Mouse (Mus musculus) ES-E14 (cell line): ENCODE data around the gene Wrb. TPM values are rescaled to one million over a fixed set of nuclear protein-coding genes. Genes with fewer than 3 reads are reported as not detected.

ENCODE experiments used
- DNase-seq: peaks from one replicate; pipeline ENCODE4 v3.0.0-alpha.2; 2013; ENCODE audit warnings: low read depth, low spot score
- H3K27ac ChIP-seq: 2 replicates; pipeline ENCODE4 v1.5.1; 2012; ENCODE audit warnings: low read depth, mild to moderate bottlenecking, low read length, moderate library complexity, mixed read lengths; ENCODE audit not compliant: poor library complexity, insufficient read depth, severe bottlenecking
- H3K36me3 ChIP-seq: 2 replicates; pipeline ENCODE4 v1.6.1; 2012; ENCODE audit warnings: mild to moderate bottlenecking, low read length, moderate library complexity, mixed read lengths; ENCODE audit not compliant: control insufficient read depth, poor library complexity, insufficient read depth, severe bottlenecking
- H3K4me1 ChIP-seq, 2 experiments: fragments of 150-350 bp in 1 of 2; sonication (generic) in 1 of 2; 2 replicates each; pipeline ENCODE4 v1.6.1; 2012; ENCODE audit warnings: low read length in 2 of 2, mild to moderate bottlenecking in 1 of 2, mixed read lengths in 1 of 2; ENCODE audit not compliant: control insufficient read depth in 2 of 2, insufficient read depth in 2 of 2, poor library complexity in 1 of 2
- H3K4me3 ChIP-seq, 2 experiments: fragments of 150-350 bp in 1 of 2; sonication (generic) in 1 of 2; 2 replicates each; pipeline ENCODE4 v1.5.1; 2012; ENCODE audit warnings: low read length in 2 of 2, low read depth in 1 of 2, mild to moderate bottlenecking in 1 of 2, mixed read lengths in 1 of 2; ENCODE audit not compliant: insufficient read depth in 1 of 2, poor library complexity in 1 of 2, severe bottlenecking in 1 of 2
- H3K9ac ChIP-seq: 2 replicates; pipeline ENCODE4 v1.6.1; 2012; ENCODE audit warnings: low read depth, mild to moderate bottlenecking, low read length, mixed read lengths; ENCODE audit not compliant: poor library complexity, insufficient read depth, severe bottlenecking
- H3K9me3 ChIP-seq: fragments of 150-350 bp; sonication (generic); 2 replicates; pipeline ENCODE4 v1.6.1; 2012; ENCODE audit warnings: low read depth, mild to moderate bottlenecking, low read length; ENCODE audit not compliant: control insufficient read depth, insufficient read depth
- CHD2 ChIP-seq: IDR thresholded peaks from 2 replicates; pipeline ENCODE4 v1.6.1; 2014; ENCODE audit warnings: mild to moderate bottlenecking, low read depth, low read length, inconsistent platforms
- HCFC1 ChIP-seq: IDR thresholded peaks from 2 replicates; pipeline ENCODE4 v1.6.1; 2012; ENCODE audit warnings: low read length, inconsistent platforms, borderline replicate concordance; ENCODE audit not compliant: insufficient read depth
- MAFK ChIP-seq: IDR thresholded peaks from 2 replicates; pipeline ENCODE4 v1.6.1; 2014; ENCODE audit warnings: mild to moderate bottlenecking, low read depth, low read length, inconsistent platforms; ENCODE audit not compliant: insufficient read depth
- ZC3H11A ChIP-seq: IDR thresholded peaks from 2 replicates; pipeline ENCODE4 v1.6.1; 2012; ENCODE audit warnings: low read depth, mild to moderate bottlenecking, inconsistent platforms, low read length, borderline replicate concordance
- ZNF384 ChIP-seq: IDR thresholded peaks from 2 replicates; pipeline ENCODE4 v1.6.1; 2012; ENCODE audit warnings: low read depth, low read length, inconsistent platforms
- in situ Hi-C, 2 experiments: fragments of 600-800 bp; cut with MboI; formaldehyde crosslinking; loops; one replicate each; pipeline ENCODE4 v1.15.1; 2025; ENCODE audit warnings: low sequenced_read_pairs in 2 of 2, inconsistent platforms in 1 of 2; ENCODE audit not compliant: unreplicated experiment in 2 of 2
- total RNA-seq: library from RNA; depleted of rRNA; stranded (reverse); fragments of 300-350 nt; gene quantifications from 2 replicates; pipeline ENCODE4 v1.2.3, GENCODE M21; 2012

The Wrb gene
- total RNA-seq, 1 experiment, result 93.7 TPM

- Histone ChIP-seq H3K9me3 (no peaks in the 10 kb centered on the region), H3K9ac (peak overlapping the region; percentile 71; the same call in 1 of the 2 replicates), H3K36me3 (peaks cover 3% of the 10 kb centered on the region; the same call in 1 of the 2 replicates), H3K27ac (no peak overlapping the region), H3K4me3 (peak overlapping the region; percentile 64 to 77), H3K4me1 (peaks cover 0 to 4% of the 10 kb centered on the region in 2 experiments; a peak in 2 of 4 replicates)
- in situ Hi-C loops, result no loop called here
- no peak for TF ChIP-seq ZNF384
- no peak for TF ChIP-seq HCFC1
- no peak for DNase-seq
These were observed 14.7 kb downstream of the Wrb start for GRCm38 (mm10) chr16:96159794-96160346.

GRCm38 (mm10) chr16:96160927-96161326, 15.7 kb downstream of the Wrb start:
- no peak for TF ChIP-seq MAFK
- no peak for TF ChIP-seq HCFC1
- no peak for TF ChIP-seq ZC3H11A
- no peak for TF ChIP-seq CHD2
- TF ChIP-seq ZNF384, result no peak
- no peak for DNase-seq
- Histone ChIP-seq H3K36me3 (peaks cover 3% of the 10 kb centered on the region; the same call in 1 of the 2 replicates), H3K9me3 (no peaks in the 10 kb centered on the region), H3K4me1 (peaks cover 0 to 4% of the 10 kb centered on the region in 2 experiments; a peak in 2 of 4 replicates), H3K4me3 (no peak overlapping the region), H3K27ac (no peak overlapping the region), H3K9ac (no peak overlapping the region)
- in situ Hi-C loops, result no loop called here

GRCm38 (mm10) chr16:96161336-96161735, 16.1 kb downstream of the Wrb start:
- no peak overlapping the region for H3K4me3 ChIP-seq
- in situ Hi-C loops, result no loop called here
- DNase-seq, result no peak
- TF ChIP-seq ZNF384 (no peak), CHD2 (no peak), MAFK (no peak), ZC3H11A (no peak), HCFC1 (no peak)
- peaks cover 3% of the 10 kb centered on the region; the same call in 1 of the 2 replicates for H3K36me3 ChIP-seq
- H3K27ac ChIP-seq, result no peak overlapping the region
- no peaks in the 10 kb centered on the region for H3K9me3 ChIP-seq
- H3K9ac ChIP-seq, result no peak overlapping the region
- H3K4me1 ChIP-seq, result peaks cover 0 to 4% of the 10 kb centered on the region in 2 experiments; a peak in 2 of 4 replicates

- H3K4me3 ChIP-seq, result no peak overlapping the region
- H3K27ac ChIP-seq, result no peak overlapping the region
- H3K36me3 ChIP-seq, result no peaks in the 10 kb centered on the region
- H3K4me1 ChIP-seq, result peaks cover 0 to 2% of the 10 kb centered on the region in 2 experiments; a peak in 1 of 4 replicates
- TF ChIP-seq CHD2 (no peak), HCFC1 (no peak), ZC3H11A (no peak), MAFK (no peak), ZNF384 (no peak)
- DNase-seq, result no peak
- no peak overlapping the region for H3K9ac ChIP-seq
- no peaks in the 10 kb centered on the region for H3K9me3 ChIP-seq
- in situ Hi-C loops, result no loop called here
These were observed 20.6 kb downstream of the Wrb start for GRCm38 (mm10) chr16:96165723-96166264.

GRCm38 (mm10) chr16:96168837-96169236, 23.6 kb downstream of the Wrb start:
- no peaks in the 10 kb centered on the region for H3K9me3 ChIP-seq
- in situ Hi-C loops, result no loop called here
- no peak overlapping the region for H3K27ac ChIP-seq
- no peaks in the 10 kb centered on the region for H3K36me3 ChIP-seq
- H3K4me3 ChIP-seq, result no peak overlapping the region
- no peaks in the 10 kb centered on the region for H3K4me1 ChIP-seq
- TF ChIP-seq MAFK, result no peak
- no peak for TF ChIP-seq ZC3H11A
- TF ChIP-seq HCFC1, result no peak
- no peak for TF ChIP-seq CHD2
- TF ChIP-seq ZNF384, result no peak
- H3K9ac ChIP-seq, result no peak overlapping the region
- DNase-seq, result no peak
